Mouse (Mus musculus): ENCODE measurements around the gene Smim22. TPM values are rescaled to one million over a fixed set of nuclear protein-coding genes. Genes with fewer than 3 reads are reported as not detected.

Gene Smim22
- not detected for total RNA-seq (2018; cell fraction: chromatin; rRNA removed)
- not detected for total RNA-seq (2018; cell fraction: cytosol; rRNA removed)
- total RNA-seq (2018; cell fraction: nucleus; rRNA removed), result not detected
- polyA plus RNA-seq (2018), result not detected in 3 replicates

GRCm38 (mm10) chr16:5007067-5007466 lies at the start of gene Smim22:
Gene Smim22, plus strand, starts transcription at chr16:5007288.
- Histone ChIP-seq H3K79me2 (ENCODE audit: inconsistent target) (no peaks in the 10 kb centered on the region), H3K27ac (no peak within 1 kb of the TSS)
- WGBS (ENCODE audit: missing documents), result 100% methylated on average over 3 of the region's 5 CpGs

DNA sequence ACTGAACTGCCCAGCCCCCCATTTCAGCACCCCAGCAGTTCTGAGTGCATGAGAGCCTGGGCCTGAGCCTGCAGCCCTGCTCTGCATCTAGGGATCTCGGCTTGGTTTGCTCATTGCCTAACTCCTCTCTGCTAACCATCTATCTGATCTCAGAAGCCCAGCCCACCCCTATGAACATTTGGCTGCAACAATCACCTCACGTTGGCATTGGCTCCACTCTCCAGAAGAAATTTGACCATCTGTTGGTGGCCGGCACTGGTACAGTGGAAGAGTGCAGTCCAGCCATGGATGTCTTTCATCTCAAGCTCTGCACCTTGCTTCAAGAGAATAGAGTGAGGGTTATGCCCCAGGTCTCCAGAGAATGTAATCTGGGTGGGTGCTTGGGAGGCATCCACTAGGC lies 49.6 kb upstream of the Smim22 start:
- no peak overlapping the region for H3K27ac ChIP-seq
- 92% methylated on average over 3 of the region's 3 CpGs for WGBS (ENCODE audit: missing documents)
- peaks cover 52% of the 10 kb centered on the region for H3K36me3 ChIP-seq (ENCODE audit: inconsistent target)
- no peak overlapping the region for H3K4me3 ChIP-seq (ENCODE audit: inconsistent target)
- peaks cover 60% of the 10 kb centered on the region for H3K79me2 ChIP-seq (ENCODE audit: inconsistent target)

More at GRCm38 (mm10) chr16:5007067-5007466, at the start of gene Smim22:
- Histone ChIP-seq H3K4me3 (ENCODE audit: inconsistent target) (no peak within 1 kb of the TSS), H3K36me3 (ENCODE audit: inconsistent target) (no peaks in the 10 kb centered on the region)

DNA sequence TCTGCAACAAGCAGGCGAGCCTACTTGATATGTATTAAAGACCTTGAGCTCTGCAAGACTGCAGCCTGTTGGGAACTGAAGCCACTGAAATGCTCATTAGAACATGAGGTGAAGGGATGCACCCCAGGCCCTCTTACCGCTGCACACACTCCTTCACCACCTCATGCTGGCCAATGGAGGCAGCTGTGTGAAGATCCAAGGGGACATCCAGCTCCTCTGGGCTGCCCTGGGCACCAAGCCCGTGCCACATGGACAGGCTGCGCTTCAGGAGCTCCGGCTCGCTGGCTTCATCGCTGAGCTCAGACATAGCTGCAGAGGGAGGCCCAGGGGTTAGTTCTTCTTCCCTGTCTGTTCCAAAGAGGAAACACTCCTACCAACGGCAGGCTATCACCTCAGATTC lies 46.8 kb upstream of the Smim22 start:
- 71% methylated on average over 8 of the region's 8 CpGs for WGBS (ENCODE audit: missing documents)
- H3K79me2 ChIP-seq (ENCODE audit: inconsistent target), result peaks cover 74% of the 10 kb centered on the region
- H3K27ac ChIP-seq, result 0 out of 2 replicates have a peak overlapping the region, but pooled peaks have one; percentile 13
- no peak overlapping the region for H3K4me3 ChIP-seq (ENCODE audit: inconsistent target)
- H3K36me3 ChIP-seq (ENCODE audit: inconsistent target), result peaks cover 24% of the 10 kb centered on the region

- peak overlapping the region; percentile 62 for H3K4me3 ChIP-seq (ENCODE audit: inconsistent target)
- H3K27ac ChIP-seq, result peak overlapping the region; percentile 19; the same call in 1 of the 2 replicates
- no peaks in the 10 kb centered on the region for H3K36me3 ChIP-seq (ENCODE audit: inconsistent target)
- WGBS (ENCODE audit: missing documents), result 42% methylated on average over 9 of the region's 9 CpGs
- peaks cover 53% of the 10 kb centered on the region for H3K79me2 ChIP-seq (ENCODE audit: inconsistent target)
These were observed 43.7 kb upstream of the Smim22 start for GRCm38 (mm10) chr16:4963346-4963745.

DNA sequence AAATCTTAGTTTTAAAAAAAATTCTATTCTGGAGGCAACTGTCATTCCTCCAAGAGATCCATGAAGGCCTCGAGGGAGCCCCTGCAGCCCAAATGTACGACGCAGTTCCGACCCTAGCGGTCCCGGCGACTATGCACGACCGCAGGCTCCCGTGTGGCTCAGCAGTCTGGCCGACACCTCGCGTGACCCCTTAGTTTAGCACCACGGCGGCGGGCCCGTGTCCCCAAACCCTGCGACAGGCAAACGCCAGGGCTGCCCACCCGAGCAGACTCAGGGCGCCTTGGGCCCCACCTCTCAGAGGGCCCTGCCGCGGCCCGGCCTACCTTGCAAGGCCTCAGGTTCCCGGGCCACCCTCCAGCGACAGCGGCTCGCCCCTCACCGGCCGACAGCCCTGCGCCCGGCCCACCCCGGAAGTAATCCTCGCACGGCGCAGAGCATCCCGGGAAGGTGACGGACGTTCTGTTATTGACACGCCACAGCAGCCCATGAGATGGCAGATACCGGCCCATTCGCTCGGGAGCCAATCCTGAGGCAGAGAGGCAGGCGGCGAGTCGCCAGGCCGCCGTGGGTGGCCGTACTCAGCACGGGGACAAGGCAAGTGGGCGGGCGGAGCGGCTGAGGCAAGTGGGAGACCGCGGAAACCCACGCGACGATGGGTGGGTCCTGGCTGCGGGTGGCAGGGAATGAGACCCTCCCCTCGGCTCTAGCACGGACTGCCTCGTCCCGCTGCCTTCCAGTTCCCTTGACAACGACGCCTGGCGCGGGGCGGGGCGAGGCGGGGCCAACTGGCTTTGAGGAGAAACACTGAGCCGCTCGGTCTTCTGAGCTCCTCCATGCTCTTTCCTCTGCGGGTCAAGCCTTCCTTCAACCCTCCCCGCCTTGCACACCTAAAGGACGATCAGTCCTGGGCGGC lies 43.0 kb upstream of the Smim22 start, which contains the start of gene Anks3:
Gene Anks3 (minus strand): TSS at position 409 of the 913 bp plus-strand sequence.
- WGBS (ENCODE audit: missing documents), result 1% methylated on average over 69 of the region's 76 CpGs
- H3K79me2 ChIP-seq (ENCODE audit: inconsistent target), result peaks cover 45% of the 10 kb centered on the region
- H3K4me3 ChIP-seq (ENCODE audit: inconsistent target), result peak within 1 kb of the TSS; percentile 65
- H3K27ac ChIP-seq, result peak within 1 kb of the TSS; percentile 51
- H3K36me3 ChIP-seq (ENCODE audit: inconsistent target), result no peaks in the 10 kb centered on the region

DNA sequence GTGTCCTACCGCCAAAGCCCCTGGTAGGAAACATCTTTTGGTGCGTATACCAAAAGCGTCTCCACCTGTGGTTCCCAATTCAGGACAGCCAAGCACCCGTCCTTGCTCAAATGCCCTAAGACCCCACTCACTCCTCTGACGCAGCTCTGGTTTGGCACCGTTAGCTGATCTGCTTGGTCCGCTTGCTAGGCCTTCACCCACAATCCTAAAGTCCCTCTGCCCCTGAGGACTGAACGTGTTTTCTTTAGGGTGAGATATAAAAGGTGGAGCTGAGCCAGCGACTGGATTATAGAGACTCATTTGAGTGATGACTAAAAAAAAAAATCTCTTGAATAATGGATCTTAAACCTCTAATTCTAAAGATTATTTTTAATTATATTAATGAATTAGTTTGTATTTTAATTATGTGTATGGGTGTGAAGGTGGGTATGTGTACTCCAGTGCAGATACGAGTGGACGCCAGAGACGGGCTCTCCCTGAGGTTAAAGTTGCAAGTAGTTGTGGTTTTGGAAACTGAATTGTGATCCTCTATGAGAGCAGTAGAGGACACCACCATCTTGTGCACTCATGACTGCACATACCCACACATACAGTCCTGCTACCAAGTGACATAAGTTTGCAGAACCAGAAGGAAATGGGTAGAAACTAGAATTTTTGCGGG lies 42.2 kb upstream of the Smim22 start:
- Histone ChIP-seq H3K27ac (peak overlapping the region; percentile 51), H3K4me3 (ENCODE audit: inconsistent target) (peak overlapping the region; percentile 65), H3K79me2 (ENCODE audit: inconsistent target) (peaks cover 37% of the 10 kb centered on the region), H3K36me3 (ENCODE audit: inconsistent target) (no peaks in the 10 kb centered on the region)
- 3% methylated on average over 13 of the region's 13 CpGs for WGBS (ENCODE audit: missing documents)

DNA sequence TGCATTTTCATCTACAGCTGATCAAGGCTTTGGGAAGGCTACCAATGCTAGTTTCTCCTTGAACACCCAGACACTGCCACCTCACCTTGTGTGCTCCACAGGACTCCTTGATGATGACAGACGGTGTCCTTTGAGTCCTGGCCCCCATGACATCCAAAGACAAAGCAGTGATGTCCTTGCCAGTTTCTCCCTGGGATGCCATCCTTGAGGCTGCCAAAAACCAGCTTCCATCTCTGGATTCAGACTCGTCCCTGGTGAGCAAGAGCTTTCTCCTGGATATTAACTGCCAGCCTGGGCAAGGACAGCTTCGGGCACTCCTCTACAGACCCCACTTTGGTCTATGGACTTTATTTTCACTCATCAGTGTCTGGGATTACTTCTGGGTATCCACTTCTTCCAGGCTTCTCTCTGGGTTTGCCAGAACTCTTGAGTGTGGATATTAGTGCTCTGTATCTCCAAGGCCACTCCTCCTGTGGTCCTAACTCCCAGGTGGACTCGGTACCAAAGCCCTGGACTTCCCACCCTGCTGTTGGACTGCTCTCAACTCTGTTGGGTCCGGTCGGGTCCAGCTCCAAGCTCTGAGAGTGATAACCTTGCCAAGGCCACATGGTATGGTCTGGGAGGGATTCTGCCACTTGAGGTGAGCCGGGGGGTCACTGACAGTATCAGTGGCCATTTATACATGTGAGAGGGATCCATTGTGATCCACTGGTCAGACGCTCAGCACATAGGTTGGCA lies 41.5 kb upstream of the Smim22 start:
- Histone ChIP-seq H3K36me3 (ENCODE audit: inconsistent target) (no peaks in the 10 kb centered on the region), H3K4me3 (ENCODE audit: inconsistent target) (peak overlapping the region; percentile 65; the same call in 1 of the 2 replicates), H3K27ac (no peak overlapping the region), H3K79me2 (ENCODE audit: inconsistent target) (peaks cover 31% of the 10 kb centered on the region)
- 95% methylated on average over 8 of the region's 8 CpGs for WGBS (ENCODE audit: missing documents)

DNA sequence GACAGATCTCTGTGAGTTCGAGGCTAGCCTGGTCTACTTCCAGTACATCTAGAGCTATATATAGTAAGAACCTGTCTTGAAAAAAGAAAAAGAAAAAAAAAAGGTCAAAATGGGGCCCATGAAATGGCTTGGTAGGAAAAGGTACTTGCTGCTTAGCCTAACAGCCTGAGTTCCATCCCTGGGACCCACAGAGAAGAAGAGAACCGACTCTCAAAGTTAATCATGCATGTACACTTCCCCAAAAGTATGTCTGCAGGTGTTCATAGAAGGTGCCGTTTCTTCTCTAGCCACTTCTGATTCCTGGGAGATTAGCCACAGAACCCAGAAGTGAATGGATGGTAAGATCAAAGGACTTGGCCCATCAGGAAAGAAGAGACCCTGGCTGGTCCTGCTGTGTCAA lies 38.7 kb upstream of the Smim22 start:
- peaks cover 4% of the 10 kb centered on the region for H3K79me2 ChIP-seq (ENCODE audit: inconsistent target)
- no peaks in the 10 kb centered on the region for H3K36me3 ChIP-seq (ENCODE audit: inconsistent target)
- no peak overlapping the region for H3K4me3 ChIP-seq (ENCODE audit: inconsistent target)
- H3K27ac ChIP-seq, result no peak overlapping the region
- 80% methylated on average over 3 of the region's 3 CpGs for WGBS (ENCODE audit: missing documents)

- Histone ChIP-seq H3K4me3 (ENCODE audit: inconsistent target) (no peak overlapping the region), H3K36me3 (ENCODE audit: inconsistent target) (no peaks in the 10 kb centered on the region), H3K79me2 (ENCODE audit: inconsistent target) (no peaks in the 10 kb centered on the region), H3K27ac (peak overlapping the region; percentile 22)
- WGBS (ENCODE audit: missing documents), result 20% methylated on average over 5 of the region's 5 CpGs
These were observed 37.8 kb upstream of the Smim22 start for GRCm38 (mm10) chr16:4969055-4969843.

- H3K4me3 ChIP-seq (ENCODE audit: inconsistent target), result no peak overlapping the region
- 82% methylated on average over 4 of the region's 4 CpGs for WGBS (ENCODE audit: missing documents)
- no peaks in the 10 kb centered on the region for H3K79me2 ChIP-seq (ENCODE audit: inconsistent target)
- H3K36me3 ChIP-seq (ENCODE audit: inconsistent target), result no peaks in the 10 kb centered on the region
- no peak overlapping the region for H3K27ac ChIP-seq
These were observed 35.5 kb upstream of the Smim22 start for GRCm38 (mm10) chr16:4971626-4972025.

- Histone ChIP-seq H3K36me3 (ENCODE audit: inconsistent target) (no peaks in the 10 kb centered on the region), H3K79me2 (ENCODE audit: inconsistent target) (no peaks in the 10 kb centered on the region), H3K4me3 (ENCODE audit: inconsistent target) (no peak overlapping the region), H3K27ac (no peak overlapping the region)
- WGBS (ENCODE audit: missing documents), result 92% methylated on average over 5 of the region's 5 CpGs
These were observed 32.6 kb upstream of the Smim22 start for GRCm38 (mm10) chr16:4974521-4974920.

DNA sequence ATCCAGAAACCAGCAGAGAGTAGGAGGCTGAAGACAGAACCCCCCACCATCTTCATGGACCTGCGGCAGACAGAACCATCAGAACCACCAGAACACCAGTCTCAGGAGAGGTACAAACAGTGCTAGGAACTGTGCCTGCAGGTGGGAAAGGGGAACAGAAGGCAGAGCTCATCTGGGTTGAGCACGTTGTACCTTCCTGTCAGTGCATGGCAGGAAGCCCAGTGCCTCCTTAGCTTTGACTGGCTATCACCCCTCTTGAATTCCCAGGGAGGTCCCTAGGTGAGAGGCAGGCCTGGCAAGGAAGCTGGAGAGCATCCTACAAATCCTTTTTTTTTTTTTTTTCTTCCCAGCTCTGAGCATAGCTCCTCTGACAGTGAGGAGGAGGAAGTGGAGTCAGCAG lies 30.9 kb upstream of the Smim22 start:
- H3K4me3 ChIP-seq (ENCODE audit: inconsistent target), result no peak overlapping the region
- no peaks in the 10 kb centered on the region for H3K36me3 ChIP-seq (ENCODE audit: inconsistent target)
- no peaks in the 10 kb centered on the region for H3K79me2 ChIP-seq (ENCODE audit: inconsistent target)
- H3K27ac ChIP-seq, result no peak overlapping the region
- WGBS (ENCODE audit: missing documents), result 59% methylated on average over 2 of the region's 2 CpGs

DNA sequence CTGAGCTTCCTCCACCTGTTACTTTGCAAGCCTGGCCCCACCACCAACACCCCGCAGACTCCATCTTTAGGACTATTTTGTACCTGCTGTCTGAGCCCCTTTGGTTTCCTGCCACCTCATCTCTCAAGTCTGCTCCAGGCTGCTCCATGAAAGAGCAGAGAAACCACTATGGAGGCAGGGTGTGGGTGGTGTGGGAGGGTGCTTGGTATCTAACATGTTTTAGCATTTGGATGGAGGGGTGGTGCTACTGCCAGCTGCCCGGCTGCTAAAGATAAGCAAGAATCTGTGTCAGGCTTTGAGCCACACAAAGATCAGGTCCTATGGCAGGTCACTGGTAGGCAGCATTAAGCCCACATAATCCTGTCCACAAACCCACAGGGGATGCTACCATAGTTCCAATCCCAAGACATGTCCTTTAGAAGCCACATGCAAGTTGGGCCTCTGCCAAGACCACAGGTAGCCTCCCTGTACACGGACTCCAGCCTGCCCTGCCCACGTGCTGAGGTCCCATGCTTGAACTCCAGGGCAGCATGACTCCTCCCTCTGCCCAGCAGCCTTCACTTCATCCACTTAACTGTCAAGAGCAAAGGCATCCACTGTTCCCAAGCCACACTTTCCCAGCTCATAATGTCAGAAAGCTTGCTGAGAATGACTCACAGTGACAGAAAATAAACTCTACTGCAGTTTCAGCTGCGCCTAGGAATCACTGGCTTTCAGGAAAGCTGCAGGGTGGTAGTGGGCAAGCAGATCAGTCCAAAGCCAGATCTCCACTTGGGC lies 28.6 kb upstream of the Smim22 start:
- H3K79me2 ChIP-seq (ENCODE audit: inconsistent target), result no peaks in the 10 kb centered on the region
- 73% methylated on average over 5 of the region's 5 CpGs for WGBS (ENCODE audit: missing documents)
- H3K36me3 ChIP-seq (ENCODE audit: inconsistent target), result no peaks in the 10 kb centered on the region
- no peak overlapping the region for H3K27ac ChIP-seq
- no peak overlapping the region for H3K4me3 ChIP-seq (ENCODE audit: inconsistent target)
